Mouse (Mus musculus) lung, postnatal 0 days (tissue): ENCODE measurements around the gene B4galt7. TPM values are rescaled to one million over a fixed set of nuclear protein-coding genes. Genes with fewer than 3 reads are reported as not detected.

Source experiments
- ATAC-seq: fragments of 200-750 bp; cut with Nextera tagmentation; 2 replicates; pipeline ENCODE4 v1.8.0; 2017; ENCODE audit warnings: moderate library complexity
- DNase-seq: peaks from one replicate; pipeline ENCODE4 v3.0.0-alpha.2; 2016; ENCODE audit warnings: low spot score
- H3K27ac ChIP-seq: fragments of 300-500 bp; sonication (generic); 2 replicates; pipeline ENCODE4 v1.5.1; 2014; ENCODE audit warnings: antibody characterized with exemption, mild to moderate bottlenecking, low read length, mixed read lengths
- H3K27me3 ChIP-seq: fragments of 300-500 bp; sonication (generic); replicated peaks from 2 replicates; pipeline ENCODE4 v1.6.1; 2014; ENCODE audit warnings: low read length, mixed read lengths; ENCODE audit not compliant: insufficient read depth
- H3K36me3 ChIP-seq: fragments of 300-500 bp; sonication (generic); 2 replicates; pipeline ENCODE4 v1.6.1; 2014; ENCODE audit warnings: low read length, mixed read lengths; ENCODE audit not compliant: insufficient read depth
- H3K4me1 ChIP-seq: fragments of 300-500 bp; sonication (generic); 2 replicates; pipeline ENCODE4 v1.6.1; 2014; ENCODE audit warnings: antibody characterized with exemption, low read depth, low read length, mixed read lengths; ENCODE audit not compliant: insufficient read depth
- H3K4me2 ChIP-seq: fragments of 300-500 bp; sonication (generic); replicated peaks from 2 replicates; pipeline ENCODE4 v1.6.1; 2014; ENCODE audit warnings: low read depth, mild to moderate bottlenecking, low read length, moderate library complexity, mixed read lengths
- H3K4me3 ChIP-seq: fragments of 300-500 bp; sonication (generic); 2 replicates; pipeline ENCODE4 v1.5.1; 2014; ENCODE audit warnings: low read depth, low read length
- H3K9ac ChIP-seq: fragments of 300-500 bp; sonication (generic); replicated peaks from 2 replicates; pipeline ENCODE4 v1.6.1; 2014; ENCODE audit warnings: low read depth, mild to moderate bottlenecking
- H3K9me3 ChIP-seq: fragments of 300-500 bp; sonication (generic); 2 replicates; pipeline ENCODE4 v1.6.1; 2016; ENCODE audit warnings: low read length, mixed read lengths
- CTCF ChIP-seq: IDR thresholded peaks from 2 replicates; pipeline ENCODE4 v1.5.1; 2016; ENCODE audit warnings: antibody characterized with exemption, mild to moderate bottlenecking
- EP300 ChIP-seq: IDR thresholded peaks from 2 replicates; pipeline ENCODE4 v1.6.1; 2016; ENCODE audit warnings: antibody characterized with exemption, mild to moderate bottlenecking, control low read depth
- WGBS: fragments of 180-500 bp; shearing (Covaris S2); extraction: QIAGEN DNeasy Blood & Tissue Kit; methylation state at CpG from one replicate; pipeline ENCODE4 v1.1.7; 2014; 5-methylcytosine and 5-hydroxymethylcytosine counted together
- polyA plus RNA-seq: library from polyadenylated mRNA; unstranded; fragments of >200 nt; fragmentation: Nextera tagmentation; extraction: Ambion mirVana; gene quantifications from 2 replicates; pipeline ENCODE4 v1.2.1, GENCODE M21; 2015

Gene B4galt7
- polyA plus RNA-seq, 1 experiment from 2014 or later = 20.6 TPM

DNA sequence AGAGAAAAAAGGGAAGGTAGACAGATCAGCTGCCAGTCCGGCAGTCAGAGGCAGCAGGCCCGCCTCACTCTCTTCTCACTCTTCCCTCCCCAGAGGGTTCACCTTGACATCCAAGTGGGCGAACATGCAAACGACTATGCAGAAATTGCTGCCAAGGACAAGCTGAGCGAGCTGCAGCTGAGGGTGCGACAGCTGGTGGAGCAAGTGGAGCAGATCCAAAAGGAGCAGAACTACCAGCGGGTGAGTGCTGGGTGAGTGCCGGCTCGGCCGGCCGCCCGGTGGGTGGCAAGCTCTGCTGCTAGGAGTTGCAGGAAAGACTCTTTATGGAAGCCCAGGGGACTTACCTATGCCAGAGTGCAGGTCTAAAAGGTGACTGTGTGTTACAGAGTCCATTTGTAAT lies 4.3 kb upstream of the B4galt7 start:
- no peak overlapping the region for H3K9ac ChIP-seq
- H3K4me1 ChIP-seq = peaks cover 3% of the 10 kb centered on the region; the same call in 1 of the 2 replicates
- 89% methylated on average over 12 of the region's 12 CpGs for WGBS
- H3K4me3 ChIP-seq = no peak overlapping the region
- DNase-seq (no peak), ATAC-seq (no peak)
- H3K4me2 ChIP-seq = no peak overlapping the region
- TF ChIP-seq EP300 (no peak), CTCF (no peak)
- H3K27me3 ChIP-seq = no peaks in the 10 kb centered on the region
- peaks cover 16% of the 10 kb centered on the region; the same call in 1 of the 2 replicates for H3K36me3 ChIP-seq
- H3K27ac ChIP-seq = no peak overlapping the region
- H3K9me3 ChIP-seq = no peaks in the 10 kb centered on the region

- H3K9ac ChIP-seq = no peak overlapping the region
- H3K4me3 ChIP-seq = no peak overlapping the region
- peaks cover 16% of the 10 kb centered on the region; the same call in 1 of the 2 replicates for H3K36me3 ChIP-seq
- no peaks in the 10 kb centered on the region for H3K9me3 ChIP-seq
- H3K27ac ChIP-seq = no peak overlapping the region
- TF ChIP-seq EP300 = no peak
- TF ChIP-seq CTCF = no peak
- no peak for ATAC-seq
- peaks cover 3% of the 10 kb centered on the region; the same call in 1 of the 2 replicates for H3K4me1 ChIP-seq
- H3K27me3 ChIP-seq = no peaks in the 10 kb centered on the region
- H3K4me2 ChIP-seq = no peak overlapping the region
- WGBS = 91% methylated on average over 12 of the region's 12 CpGs
- DNase-seq = no peak
Observed at GRCm38 (mm10) chr13:55596802-55597201, 2.9 kb upstream of the B4galt7 start.

DNA sequence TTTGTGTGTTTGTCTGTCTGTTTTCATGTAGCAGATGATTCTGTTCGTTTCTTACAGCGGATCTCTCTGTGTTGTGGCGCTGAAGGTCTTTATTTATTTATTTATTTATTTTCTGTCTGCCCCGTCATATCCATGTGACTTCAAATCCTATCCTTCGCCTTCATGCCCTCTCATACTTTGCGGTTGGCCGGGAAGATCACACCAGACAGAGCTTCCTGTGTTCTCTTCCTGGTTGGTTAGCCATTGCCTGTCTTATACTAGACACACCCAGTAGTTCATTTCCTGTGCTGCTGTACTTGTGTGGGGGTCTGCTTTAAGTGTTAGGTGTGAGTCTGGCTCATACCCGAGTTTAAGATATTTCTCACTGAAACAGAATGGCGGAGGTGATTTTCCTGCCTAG lies 961 bp downstream of the B4galt7 start:
- peak; percentile 65 for DNase-seq
- Histone ChIP-seq H3K27ac (no peak overlapping the region), H3K4me1 (no peaks in the 10 kb centered on the region; the same call in 1 of the 2 replicates), H3K4me2 (peak overlapping the region; percentile 76), H3K4me3 (peak overlapping the region; percentile 83), H3K9ac (peak overlapping the region; percentile 64; the same call in 1 of the 2 replicates), H3K36me3 (peaks cover 21% of the 10 kb centered on the region; the same call in 1 of the 2 replicates), H3K27me3 (no peaks in the 10 kb centered on the region), H3K9me3 (no peaks in the 10 kb centered on the region)
- ATAC-seq = peak; percentile 51
- 14% methylated on average over 9 of the region's 9 CpGs for WGBS
- TF ChIP-seq CTCF (no peak), EP300 (no peak)

GRCm38 (mm10) chr13:55601611-55602010 lies 1.9 kb downstream of the B4galt7 start:
- no peak for ATAC-seq
- TF ChIP-seq EP300 = no peak
- TF ChIP-seq CTCF = peak; percentile 93
- Histone ChIP-seq H3K27ac (no peak overlapping the region), H3K9ac (no peak overlapping the region), H3K36me3 (peaks cover 13% of the 10 kb centered on the region; the same call in 1 of the 2 replicates), H3K4me3 (no peak overlapping the region), H3K9me3 (no peaks in the 10 kb centered on the region), H3K4me2 (no peak overlapping the region), H3K4me1 (no peaks in the 10 kb centered on the region; the same call in 1 of the 2 replicates), H3K27me3 (no peaks in the 10 kb centered on the region)
- WGBS = under 1% methylated on average over 3 of the region's 3 CpGs
- peak; percentile 63 for DNase-seq

GRCm38 (mm10) chr13:55604606-55605005 lies 4.9 kb downstream of the B4galt7 start:
- no peak for TF ChIP-seq EP300
- no peak for TF ChIP-seq CTCF
- WGBS = 91% methylated on average over 3 of the region's 3 CpGs
- no peak overlapping the region for H3K27ac ChIP-seq

DNA sequence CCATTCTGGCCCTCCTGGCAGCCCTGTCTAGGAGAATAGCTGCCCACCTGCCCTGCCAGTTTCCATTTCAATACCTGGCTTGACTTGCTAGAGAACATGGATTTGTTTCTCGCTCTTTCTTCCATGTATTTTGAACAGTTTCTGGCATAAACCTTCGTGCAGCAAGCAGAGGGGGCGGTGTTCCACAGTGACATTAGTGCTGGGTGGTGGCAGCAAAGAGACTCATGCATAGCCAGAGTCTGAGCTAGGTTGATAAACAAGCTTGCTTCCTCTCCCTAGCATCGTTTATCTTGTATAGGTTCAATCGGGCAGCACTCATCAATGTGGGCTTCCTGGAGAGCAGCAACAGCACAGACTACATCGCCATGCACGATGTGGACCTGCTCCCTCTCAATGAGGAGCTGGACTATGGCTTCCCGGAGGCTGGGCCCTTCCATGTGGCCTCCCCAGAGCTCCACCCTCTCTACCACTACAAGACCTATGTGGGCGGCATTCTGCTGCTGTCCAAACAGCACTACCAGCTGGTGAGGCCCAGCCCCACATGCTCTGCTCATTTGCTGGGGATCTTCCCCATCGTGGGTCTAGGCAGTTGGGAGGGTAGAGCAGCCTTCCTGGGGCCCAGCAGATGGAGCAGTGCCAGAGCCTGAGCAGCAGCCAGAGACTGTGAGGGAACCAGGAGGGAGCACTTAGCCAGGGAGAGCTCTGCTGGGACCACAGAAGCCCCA lies 7.4 kb downstream of the B4galt7 start:
- Histone ChIP-seq H3K9ac (no peak overlapping the region), H3K27ac (no peak overlapping the region), H3K4me1 (no peaks in the 10 kb centered on the region), H3K27me3 (no peaks in the 10 kb centered on the region), H3K36me3 (0 out of 2 replicates have a peak, but pooled peaks cover 10% of the 10 kb centered on the region), H3K4me2 (no peak overlapping the region), H3K9me3 (no peaks in the 10 kb centered on the region), H3K4me3 (no peak overlapping the region)
- TF ChIP-seq CTCF = no peak
- TF ChIP-seq EP300 = no peak
- ATAC-seq (no peak), DNase-seq (no peak)
- WGBS = 74% methylated on average over 10 of the region's 10 CpGs

More at GRCm38 (mm10) chr13:55604606-55605005, 4.9 kb downstream of the B4galt7 start:
- Histone ChIP-seq H3K4me2 (no peak overlapping the region), H3K4me3 (no peak overlapping the region), H3K27me3 (no peaks in the 10 kb centered on the region), H3K36me3 (0 out of 2 replicates have a peak, but pooled peaks cover 10% of the 10 kb centered on the region), H3K9ac (no peak overlapping the region), H3K4me1 (no peaks in the 10 kb centered on the region; the same call in 1 of the 2 replicates), H3K9me3 (no peaks in the 10 kb centered on the region)
- ATAC-seq (no peak), DNase-seq (no peak)
